Mouse (Mus musculus): ENCODE data around the gene AL732309.1. TPM values are rescaled to one million over a fixed set of nuclear protein-coding genes. Genes with fewer than 3 reads are reported as not detected.

The AL732309.1 gene
- total RNA-seq, 2 experiments from 2014 or later = 1.9 to 3.2 TPM

DNA sequence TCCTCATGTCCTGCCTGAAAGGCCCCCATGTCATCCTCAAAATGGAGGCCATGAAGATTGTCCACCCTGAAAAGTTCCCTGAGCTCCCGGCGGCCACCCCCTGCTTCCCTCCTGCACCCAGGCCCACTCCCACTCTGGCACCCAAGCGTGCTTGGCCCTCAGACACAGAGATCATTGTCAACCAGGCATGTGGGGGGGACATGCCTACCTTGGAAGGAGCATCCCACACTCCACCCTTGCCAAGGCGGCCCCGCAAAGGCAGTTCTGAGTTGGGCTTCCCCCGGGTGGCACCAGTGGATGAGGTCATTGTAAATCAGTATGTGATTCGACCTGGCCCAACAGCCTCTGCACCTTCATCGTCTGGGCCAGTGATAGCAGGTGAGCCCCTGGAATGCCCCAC lies 3.3 kb downstream of the AL732309.1 start:
- intact Hi-C loops (cut with DNase I) = no loop called here
- DNase-seq (ENCODE audit: low spot score in 2 of 2) = no peak

DNA sequence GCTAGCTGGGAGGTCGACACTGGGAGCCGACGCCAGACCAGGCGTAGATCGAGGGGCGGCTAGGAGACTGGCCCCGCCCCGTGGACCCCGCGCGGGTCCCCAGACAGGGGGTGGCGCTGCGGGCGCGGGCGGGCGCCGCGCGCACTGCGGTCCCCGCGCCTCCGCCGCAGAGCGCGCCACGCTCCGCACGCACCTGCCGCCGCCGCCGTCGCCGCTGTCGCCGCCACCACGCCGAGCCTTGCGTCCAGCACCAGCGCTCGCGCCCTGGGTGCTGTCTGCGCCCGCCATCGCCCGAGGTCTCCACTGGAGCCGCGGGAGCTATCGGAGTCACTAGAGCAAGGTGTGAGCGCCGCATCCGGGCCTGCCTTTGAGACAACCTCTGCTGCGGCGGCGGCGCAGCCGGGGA lies 4.6 kb downstream of the AL732309.1 start, which contains the start of the genes Rnf208 and Cysrt1:
TSS of gene Rnf208 (plus strand) at position 155 of the 406 bp plus-strand sequence.
TSS of gene Cysrt1 (minus strand) at position 352 of the 406 bp plus-strand sequence.
- DNase-seq (ENCODE audit: low spot score in 2 of 2) = peak; percentile 60 to 72
- intact Hi-C loops (cut with DNase I) = no loop called here

DNA sequence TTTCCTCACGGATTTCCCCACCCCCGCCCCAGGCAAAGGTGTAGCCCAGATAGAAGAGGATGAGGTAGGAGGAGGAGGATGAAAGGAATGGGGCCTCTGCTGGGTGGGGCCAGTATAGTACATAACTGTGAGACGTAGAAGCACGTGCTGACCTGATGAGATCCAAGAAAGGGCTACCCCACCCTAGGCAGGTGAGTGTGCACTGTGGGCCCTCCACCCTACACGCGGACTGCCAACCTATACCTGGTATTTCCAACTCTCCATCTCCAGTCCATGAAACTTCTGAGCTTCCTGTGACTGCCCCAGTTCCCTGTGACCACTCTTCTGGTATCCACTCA lies 5.3 kb downstream of the AL732309.1 start:
- intact Hi-C loops (cut with DNase I) = no loop called here
- DNase-seq (ENCODE audit: low spot score in 2 of 2) = no peak

DNA sequence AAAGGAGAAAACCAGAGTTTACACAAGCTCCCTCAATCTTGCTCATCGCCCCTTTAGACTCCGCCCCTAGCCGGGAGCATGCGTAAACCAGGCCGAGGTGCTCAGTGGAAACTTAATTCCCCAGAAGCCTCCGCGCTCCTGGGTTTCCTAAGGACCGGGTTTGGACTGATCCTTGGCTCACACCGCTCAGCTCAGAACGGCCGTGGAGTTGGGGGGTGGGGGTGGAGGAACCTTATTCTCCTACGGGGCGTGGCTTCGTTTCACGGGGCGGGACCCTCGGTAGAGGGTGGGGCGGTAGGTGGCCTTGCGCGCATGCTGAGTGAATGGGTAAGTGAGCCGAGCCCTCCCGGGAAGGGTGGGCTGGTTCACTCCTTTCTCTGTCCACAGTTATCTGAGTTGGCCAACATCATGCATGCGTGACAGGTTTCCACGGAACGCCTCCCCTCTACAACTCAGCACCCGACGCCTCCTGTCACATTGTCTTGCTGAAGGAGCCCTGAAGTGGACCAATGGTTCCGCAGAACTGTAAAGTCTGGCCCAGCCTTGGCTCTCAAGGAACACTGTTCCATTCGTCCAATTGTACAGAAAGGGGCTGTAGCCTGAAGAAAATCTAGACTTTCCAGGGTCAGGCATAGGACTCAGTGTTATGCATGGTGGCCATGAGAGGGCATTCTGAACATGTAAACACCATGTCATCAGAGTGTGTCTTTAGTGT lies 5.8 kb downstream of the AL732309.1 start:
- peak; percentile 71 to 72 for DNase-seq (ENCODE audit: low spot score in 2 of 2)
- intact Hi-C loops (cut with DNase I) = no loop called here

DNA sequence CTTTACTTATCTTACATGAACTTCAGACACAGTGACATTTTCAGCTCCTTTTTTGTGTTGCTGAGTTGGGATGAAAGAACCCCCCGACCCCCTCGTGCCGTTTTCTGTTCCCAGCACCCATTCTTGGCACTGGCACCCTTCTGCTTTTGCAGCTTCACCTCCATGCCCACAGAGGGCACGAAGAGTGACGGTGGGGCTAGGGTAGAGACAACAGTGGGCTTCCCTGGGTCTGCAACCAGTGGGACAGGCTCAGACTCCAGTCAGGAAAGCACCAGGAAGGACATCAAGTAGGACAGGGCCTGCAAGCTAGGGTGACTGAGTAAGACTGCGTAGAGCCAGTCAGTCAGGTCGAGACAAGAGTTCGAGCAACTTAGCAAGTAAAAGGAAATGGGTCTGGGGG lies 6.4 kb downstream of the AL732309.1 start:
- intact Hi-C loops (cut with DNase I) = no loop called here
- DNase-seq (ENCODE audit: low spot score in 2 of 2) = no peak

DNA sequence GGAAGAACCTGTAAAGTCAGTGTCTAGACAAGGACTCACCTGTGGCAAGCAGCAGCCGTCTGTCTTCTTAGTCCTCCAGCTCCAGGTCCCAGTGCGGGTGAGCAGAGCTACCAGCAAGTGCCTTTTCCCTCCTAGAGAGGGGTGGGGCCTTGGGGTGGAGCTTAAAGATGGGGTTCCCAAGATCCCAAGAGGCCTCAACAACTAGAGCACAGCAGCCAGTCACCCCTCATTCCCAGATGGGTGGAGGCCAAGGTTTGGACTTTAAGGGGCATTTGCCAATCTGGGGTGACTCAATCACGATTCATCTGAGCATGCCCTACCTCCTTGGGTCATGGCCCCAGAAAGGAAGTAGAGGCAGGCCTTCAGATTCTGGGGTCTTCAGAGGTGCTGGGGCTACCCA lies 6.9 kb downstream of the AL732309.1 start:
- intact Hi-C loops (cut with DNase I) = no loop called here
- no peak for DNase-seq (ENCODE audit: low spot score in 2 of 2)

DNA sequence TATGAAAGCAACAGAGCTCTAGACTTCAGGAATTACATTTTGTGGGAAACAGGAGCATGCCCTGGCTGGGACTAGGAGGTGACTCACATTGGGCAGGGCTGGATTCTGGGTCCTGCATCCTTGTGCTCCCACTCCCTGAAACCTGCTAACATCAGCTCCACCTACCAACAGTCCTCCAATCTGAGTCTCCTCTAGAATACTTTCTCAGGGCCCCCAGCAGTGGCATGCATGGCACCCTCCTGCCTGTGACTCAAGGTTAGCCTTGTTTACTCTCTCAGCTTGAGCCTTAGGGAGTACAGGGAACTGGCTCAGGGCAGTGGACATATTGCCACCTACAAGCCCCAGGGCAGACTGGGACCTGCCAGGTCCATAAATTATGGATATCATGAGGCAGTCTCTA lies 8.6 kb downstream of the AL732309.1 start:
- intact Hi-C loops (cut with DNase I) = no loop called here

DNA sequence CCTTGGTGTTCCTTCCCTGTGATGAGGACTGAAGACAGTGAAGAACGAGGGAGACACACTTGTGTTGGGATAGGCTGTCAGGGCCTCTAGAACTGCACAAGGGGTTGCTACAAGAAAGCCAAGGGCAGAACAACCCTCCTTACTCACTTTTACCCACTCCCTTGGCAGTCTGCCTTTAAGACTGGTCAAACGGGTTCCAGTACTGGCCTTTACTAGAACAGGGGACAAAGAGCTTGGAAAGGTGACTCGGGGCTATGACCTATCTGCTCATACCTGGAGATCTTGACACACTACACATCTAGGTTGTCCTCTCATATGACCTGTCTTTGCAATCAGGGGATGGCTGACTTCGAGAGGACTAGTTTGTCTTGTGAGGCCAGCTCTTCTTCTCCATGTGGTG lies 9.1 kb downstream of the AL732309.1 start:
- DNase-seq (ENCODE audit: low spot score in 2 of 2) = no peak
- intact Hi-C loops (cut with DNase I) = no loop called here

More for the DNA sequence above, 8.6 kb downstream of the AL732309.1 start:
- DNase-seq (ENCODE audit: low spot score in 2 of 2) = no peak

DNA sequence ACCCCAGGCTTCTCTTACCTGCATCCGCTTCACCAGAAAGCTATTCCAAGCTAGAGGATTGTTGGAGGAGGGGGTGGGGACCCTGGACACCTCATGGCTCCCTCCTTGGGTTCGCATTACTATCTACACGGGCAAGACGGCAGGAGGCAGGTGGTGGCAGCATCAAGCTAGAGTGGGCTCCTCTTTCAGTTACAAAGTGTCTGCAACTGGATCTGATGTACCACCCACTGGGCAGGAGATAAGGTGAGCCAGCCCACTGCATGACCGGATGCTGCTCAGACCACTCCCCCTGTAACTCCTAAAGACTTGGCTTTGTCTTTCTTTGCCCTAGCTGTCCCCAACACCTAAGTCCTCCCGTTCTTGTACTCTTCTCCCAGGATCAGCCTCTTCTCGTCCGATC lies 10.0 kb downstream of the AL732309.1 start, which contains the start of gene Rnf224:
TSS of gene Rnf224 (minus strand) at position 174 of the 400 bp plus-strand sequence.
- DNase-seq (ENCODE audit: low spot score in 2 of 2) = no peak
- intact Hi-C loops (cut with DNase I) = no loop called here

DNA sequence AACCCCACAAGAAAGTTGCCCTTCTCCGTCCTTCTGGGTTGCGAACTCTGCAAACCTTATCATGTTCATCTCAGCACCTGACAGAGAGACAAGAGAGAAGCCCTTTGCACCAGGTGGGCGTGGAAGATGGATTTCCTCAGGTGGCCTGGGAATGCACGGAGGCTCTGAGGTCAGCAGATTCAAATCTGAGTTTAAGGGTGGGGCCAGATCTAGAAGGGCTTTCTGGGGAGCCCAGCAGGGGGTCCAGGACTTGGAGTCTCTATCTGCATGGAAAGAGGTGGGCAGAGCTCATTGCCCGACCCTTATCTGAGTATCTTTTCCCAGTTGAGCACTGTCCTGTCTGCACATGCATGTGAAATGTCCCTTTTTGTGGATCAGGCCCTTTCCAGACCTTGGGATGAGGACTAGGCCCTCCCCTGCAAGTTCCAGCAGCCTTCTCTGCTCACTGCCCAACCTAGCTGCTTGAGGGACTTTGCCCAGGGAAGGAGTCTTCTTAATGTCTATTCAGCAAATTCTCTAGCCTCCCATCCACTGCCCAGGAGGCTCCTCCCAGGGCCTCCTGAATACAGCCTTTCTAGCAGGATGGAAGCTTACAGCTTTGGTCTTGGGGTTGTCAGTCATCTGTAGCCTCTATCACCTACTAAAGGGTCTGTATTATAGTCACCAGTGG lies 12.0 kb downstream of the AL732309.1 start:
- intact Hi-C loops (cut with DNase I) = no loop called here
- no peak for DNase-seq (ENCODE audit: low spot score in 2 of 2)

DNA sequence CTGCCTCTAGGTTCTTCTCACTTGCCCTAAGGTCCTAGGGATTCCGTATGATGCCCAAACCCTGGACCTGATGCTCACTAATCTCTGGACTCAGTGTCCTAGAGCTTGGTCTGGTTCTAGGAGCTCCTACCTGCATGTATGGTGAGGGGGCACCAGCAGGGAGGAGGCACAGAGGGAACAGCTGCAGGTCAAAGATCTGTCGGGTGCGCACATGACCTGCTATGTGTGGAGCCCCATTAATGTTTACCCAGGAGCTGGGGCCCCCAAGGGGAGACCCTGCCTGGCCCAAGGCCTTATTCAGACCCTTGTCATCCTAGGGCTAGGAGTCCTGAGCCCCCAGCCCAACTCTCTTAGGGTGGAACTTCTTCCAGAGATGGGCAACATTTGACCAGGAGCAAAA lies 12.6 kb downstream of the AL732309.1 start, which contains the start of gene Slc34a3:
TSS of gene Slc34a3 (minus strand) at position 315 of the 400 bp plus-strand sequence.
- intact Hi-C loops (cut with DNase I) = no loop called here
- no peak for DNase-seq (ENCODE audit: low spot score in 2 of 2)

DNA sequence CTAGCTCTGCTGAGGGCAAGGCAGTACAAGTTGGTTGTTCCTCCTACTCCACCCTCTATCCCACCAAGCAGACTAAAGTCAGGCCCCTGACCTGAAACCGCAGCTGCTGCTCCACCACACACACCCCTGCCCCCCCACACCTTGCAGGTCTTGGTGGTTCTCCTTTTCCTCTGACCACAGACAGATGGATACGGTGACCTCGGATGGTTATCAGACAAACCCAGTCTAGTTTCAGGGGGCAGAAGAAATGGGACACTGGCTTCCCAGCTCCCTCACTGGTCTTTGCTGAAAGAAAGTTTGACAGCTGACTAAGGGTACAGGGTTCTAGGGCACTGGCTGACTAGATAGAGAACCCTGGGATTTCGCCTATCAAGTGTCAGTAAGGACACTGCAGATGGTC lies 13.2 kb downstream of the AL732309.1 start:
- intact Hi-C loops (cut with DNase I) = no loop called here
- no peak for DNase-seq (ENCODE audit: low spot score in 2 of 2)

DNA sequence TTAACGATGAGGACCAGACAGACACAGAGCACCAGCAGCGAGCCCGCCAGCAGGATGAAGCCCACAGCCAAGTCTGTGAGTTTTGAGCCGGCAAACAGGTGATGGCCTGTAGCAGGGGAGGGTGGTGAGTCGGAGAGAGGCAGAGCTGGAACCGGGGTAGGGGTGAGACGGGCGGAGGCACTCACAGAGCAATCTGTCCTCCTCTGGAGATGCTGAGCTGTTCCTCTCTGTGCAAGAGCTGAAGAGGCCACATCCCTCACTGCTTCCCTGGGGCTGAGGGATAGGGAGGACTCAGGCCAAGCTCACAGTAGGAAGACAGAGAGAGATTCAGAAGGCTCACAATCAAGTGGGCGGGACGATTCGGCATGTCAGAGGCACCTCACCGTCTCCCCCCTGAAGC lies 15.6 kb downstream of the AL732309.1 start:
- DNase-seq (ENCODE audit: low spot score in 2 of 2) = no peak
- intact Hi-C loops (cut with DNase I) = no loop called here

DNA sequence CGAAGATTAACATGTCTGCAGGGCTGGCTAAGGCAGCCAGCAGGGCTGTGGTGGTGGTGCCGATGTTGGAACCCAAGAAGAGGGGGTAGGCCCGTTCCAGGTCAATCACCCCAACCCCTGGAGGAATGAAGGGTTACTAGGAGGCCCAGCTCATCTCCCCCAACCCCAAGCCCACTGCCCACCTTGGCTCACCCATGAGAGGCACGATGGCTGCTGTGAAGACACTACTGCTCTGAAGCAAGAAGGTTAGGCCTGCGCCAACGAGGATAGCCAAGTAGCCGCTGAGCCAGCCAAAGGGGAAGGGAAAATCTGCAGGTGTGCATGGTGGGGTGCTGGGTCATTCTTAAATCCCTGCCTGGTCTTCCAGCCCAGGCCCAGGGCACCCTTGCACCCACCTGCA lies 16.1 kb downstream of the AL732309.1 start:
- no peak for DNase-seq (ENCODE audit: low spot score in 2 of 2)
- intact Hi-C loops (cut with DNase I) = no loop called here

DNA sequence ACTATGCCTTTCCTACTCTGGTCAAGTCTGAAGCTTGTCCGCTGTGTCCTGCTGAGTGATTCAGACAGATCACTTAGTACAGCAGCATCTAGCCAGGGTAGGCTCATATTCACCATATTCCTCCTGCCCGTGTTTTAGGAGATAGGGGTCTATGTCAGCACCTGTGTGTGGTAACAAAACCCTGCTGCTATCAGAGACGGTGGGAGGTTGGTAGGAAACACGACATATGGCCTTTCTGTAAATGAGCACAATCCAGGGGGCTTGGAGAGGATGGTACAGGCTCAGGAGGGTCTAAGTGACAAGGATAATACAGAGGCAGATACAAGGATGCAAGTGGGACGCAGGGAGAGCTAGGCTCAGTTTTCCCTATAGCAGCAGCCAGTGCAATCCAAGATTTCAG lies 17.1 kb downstream of the AL732309.1 start:
- no peak for DNase-seq (ENCODE audit: low spot score in 2 of 2)
- intact Hi-C loops (cut with DNase I) = loop anchor here (5.0 kb wide), 1 partner anchor 37 kb away; no protein-coding TSS in a partner anchor

DNA sequence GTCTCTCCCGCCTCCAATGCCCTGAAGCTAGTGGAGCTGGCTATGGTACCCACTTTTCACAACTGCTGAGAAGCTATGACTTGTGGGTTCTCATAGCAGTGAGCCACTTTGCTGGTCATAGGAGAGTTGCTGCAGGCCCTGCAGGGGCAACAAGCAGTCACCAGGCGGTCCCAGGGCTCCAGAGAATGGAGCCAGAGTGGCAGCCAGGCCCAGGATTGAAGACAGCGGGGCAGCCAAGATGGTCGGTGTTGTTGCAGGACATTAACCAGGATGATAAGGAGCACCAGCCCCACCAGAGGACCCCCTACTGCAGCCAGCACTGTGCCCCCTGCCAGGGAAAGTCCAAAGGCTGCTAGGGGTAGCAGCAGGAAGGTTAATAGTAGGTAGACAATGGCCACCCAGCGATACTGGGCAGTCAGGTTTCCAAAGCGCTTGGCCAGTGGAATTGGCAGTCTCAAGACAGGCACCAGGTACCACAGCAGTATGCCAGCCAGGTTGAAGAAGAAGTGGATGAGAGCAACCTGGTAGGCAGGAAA lies 17.6 kb downstream of the AL732309.1 start:
- intact Hi-C loops (cut with DNase I) = loop anchor here (5.0 kb wide), 1 partner anchor 37 kb away; no protein-coding TSS in a partner anchor
- DNase-seq (ENCODE audit: low spot score in 2 of 2) = no peak

DNA sequence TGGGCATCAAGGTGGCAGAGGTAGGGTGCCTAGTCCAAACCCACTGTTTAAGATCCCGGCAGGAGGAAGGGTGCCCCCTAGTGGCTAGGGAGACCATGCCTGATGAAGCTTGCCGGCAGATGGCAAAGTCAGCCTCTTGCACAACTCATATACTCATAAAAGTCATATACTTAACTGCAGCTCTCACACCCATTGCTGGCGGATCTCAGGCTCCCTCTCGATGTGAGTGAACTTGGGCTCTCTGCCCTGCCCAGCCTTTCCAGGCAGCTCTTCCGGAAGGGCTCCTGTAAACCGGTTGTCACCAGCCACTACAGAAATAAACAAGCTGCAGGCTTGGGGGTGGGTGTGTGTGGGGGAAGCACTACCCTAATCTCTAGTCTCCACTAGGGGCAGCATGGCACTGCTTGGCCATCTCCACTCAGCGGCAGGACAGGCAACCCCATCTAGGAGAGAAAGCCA lies 18.2 kb downstream of the AL732309.1 start:
- peak; percentile 80 to 84 for DNase-seq (ENCODE audit: low spot score in 2 of 2)
- intact Hi-C loops (cut with DNase I) = loop anchor here (5.0 kb wide), 1 partner anchor 36 kb away; no protein-coding TSS in a partner anchor

DNA sequence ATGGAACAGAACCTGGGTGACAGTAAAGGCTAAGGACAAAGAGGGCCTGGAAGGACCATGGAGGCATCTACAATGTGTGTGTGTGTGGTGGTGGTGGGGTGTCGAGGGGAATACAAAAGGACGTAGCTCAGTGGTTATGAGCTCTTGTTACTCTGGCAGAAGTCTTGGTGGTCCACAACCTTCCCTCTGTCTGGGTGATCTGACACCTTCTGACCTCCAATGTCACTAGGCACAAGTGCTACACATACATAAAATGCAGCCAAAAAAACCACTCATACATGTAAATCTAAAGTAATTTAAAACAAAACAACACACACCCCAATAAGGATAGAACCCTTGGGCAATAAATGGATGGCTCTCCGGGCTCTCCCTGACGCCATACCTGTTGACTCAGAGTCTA lies 19.3 kb downstream of the AL732309.1 start:
- no peak for DNase-seq (ENCODE audit: low spot score in 2 of 2)
- intact Hi-C loops (cut with DNase I) = loop anchor here (5.0 kb wide), 1 partner anchor 35 kb away; no protein-coding TSS in a partner anchor

DNA sequence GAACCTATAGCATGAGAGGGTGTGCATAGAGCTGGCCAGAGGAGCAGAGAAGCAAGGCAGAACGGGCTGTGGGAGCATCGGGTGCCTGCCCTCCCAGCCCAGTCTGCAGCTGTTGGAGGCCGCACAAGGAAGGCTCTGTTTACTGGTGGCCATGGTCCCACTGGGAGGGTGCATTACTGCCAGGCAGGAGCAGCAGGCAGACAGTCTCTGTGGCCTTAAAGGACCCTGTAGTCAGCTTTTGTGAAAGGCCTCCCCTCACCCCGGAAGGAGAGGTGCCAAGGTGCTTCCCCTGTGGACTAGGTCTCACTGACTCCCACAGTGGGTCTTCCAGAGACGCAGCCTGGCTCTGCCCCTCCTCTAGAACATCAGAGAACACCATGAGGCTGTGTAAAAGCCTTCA lies 19.8 kb downstream of the AL732309.1 start:
- intact Hi-C loops (cut with DNase I) = loop anchor here (5.0 kb wide), 1 partner anchor 35 kb away; no protein-coding TSS in a partner anchor
- DNase-seq (ENCODE audit: low spot score in 2 of 2) = peak; percentile 33 to 41

DNA sequence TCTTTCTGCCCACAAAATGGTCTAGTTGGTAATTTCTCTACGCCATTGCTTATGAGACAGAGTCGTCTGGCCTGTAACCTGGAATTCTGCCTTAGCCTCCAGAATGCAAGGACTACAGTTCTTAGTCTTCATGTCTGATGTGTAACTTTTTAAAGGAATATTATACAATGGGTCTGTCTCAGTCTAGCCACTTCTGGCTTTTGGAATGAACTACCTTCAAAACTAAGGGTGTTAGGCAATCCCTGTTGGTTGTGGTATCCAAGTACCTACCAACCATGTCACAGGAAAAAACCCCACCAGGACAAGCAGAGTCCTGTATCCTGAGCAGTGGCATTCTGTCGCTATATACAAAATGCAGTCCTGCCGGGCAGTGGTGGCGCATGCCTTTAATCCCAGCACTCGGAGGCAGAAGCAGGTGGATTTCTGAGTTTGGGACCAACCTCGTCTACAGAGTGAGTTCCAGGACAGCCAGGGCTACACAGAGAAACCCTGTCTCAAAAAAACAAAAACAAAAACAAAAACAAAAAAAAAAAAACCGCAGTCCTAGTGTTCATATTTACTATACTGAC lies 20.8 kb downstream of the AL732309.1 start:
- DNase-seq (ENCODE audit: low spot score in 2 of 2) = no peak
- intact Hi-C loops (cut with DNase I) = loop anchor here (2.0 to 5.0 kb wide), 2 partner anchors 34 to 37 kb away; partner anchors contain the start of gene Tprn
